ENCODE assay signal across 20 mouse cellular contexts in genomic region chr2:57231432-57231831, GRCm38 (mm10). TPM values are rescaled to one million over a fixed set of nuclear protein-coding genes. Genes with fewer than 3 reads are reported as not detected.
A peak's percentile ranks its signal among the peaks of the same experiment; 100 is the strongest.
DNase-seq lines count a peak whose midpoint lies in the region; ATAC-seq lines count a peak whose summit lies in the region.
"Had no signal": no experiment of that assay in that cellular context is flagged by ENCODE, and none has a peak within 500 bp of the region (broad histone marks: within the 10 kb centered on the region; RNA-seq: fewer than 3 reads in every experiment).

No protein-coding gene starts in this region.

- no peak overlapping the region for H3K4me3 ChIP-seq in heart, embryonic 11.5 days (ENCODE audit: low read depth, low read length)
- no peak overlapping the region for H3K4me3 ChIP-seq in intestine, embryonic 15.5 days (replicated peaks)
- no peak overlapping the region for H3K4me3 ChIP-seq in stomach, embryonic 15.5 days (replicated peaks)
- H3K4me3 ChIP-seq: forebrain, embryonic 12.5 days; heart, embryonic 13.5 days; hindbrain, embryonic 13.5 days had no signal

- H3K27ac ChIP-seq in heart, embryonic 11.5 days (ENCODE audit: low read depth, low read length) = no peak overlapping the region
- H3K27ac ChIP-seq in intestine, embryonic 15.5 days = no peak overlapping the region
- no peak overlapping the region for H3K27ac ChIP-seq in stomach, embryonic 15.5 days
- H3K27ac ChIP-seq: forebrain, embryonic 12.5 days; heart, embryonic 13.5 days; hindbrain, embryonic 13.5 days; hindbrain, postnatal 0 days had no signal

- WGBS in heart, embryonic 11.5 days (ENCODE audit: insufficient replicate concordance) = 83% methylated on average over 5 of the region's 5 CpGs
- 63% methylated on average over 5 of the region's 5 CpGs for WGBS in intestine, embryonic 15.5 days
- WGBS in stomach, embryonic 15.5 days = 70% methylated on average over 5 of the region's 5 CpGs

- H3K9ac ChIP-seq in heart, embryonic 11.5 days (ENCODE audit: low read depth, low read length) = no peak overlapping the region
- no peak overlapping the region for H3K9ac ChIP-seq in intestine, embryonic 15.5 days
- no peak overlapping the region for H3K9ac ChIP-seq in stomach, embryonic 15.5 days
- H3K9ac ChIP-seq: forebrain, embryonic 12.5 days; heart, embryonic 13.5 days; hindbrain, embryonic 13.5 days had no signal

- DNase-seq in heart, adult 11 months = peak; percentile 42
- peak; percentile 86 for DNase-seq in ES-CJ7 (ENCODE audit: low read depth, low spot score)
- no peak for DNase-seq in right cerebral cortex, postnatal 14 days
- DNase-seq in adrenal gland, adult 2 months = no peak
- DNase-seq in testis, postnatal 10 days (ENCODE audit: low spot score) = no peak
- DNase-seq: adrenal gland, postnatal 25 days; cerebellum, adult 2 months; cerebellum, postnatal 10 days; gastrocnemius, postnatal 10 days; heart, postnatal 4 days had no signal

- no peaks in the 10 kb centered on the region for H3K4me1 ChIP-seq in heart, embryonic 11.5 days (ENCODE audit: control insufficient read depth, insufficient read depth, low read length)
- no peaks in the 10 kb centered on the region for H3K4me1 ChIP-seq in intestine, embryonic 15.5 days (replicated peaks)
- no peaks in the 10 kb centered on the region for H3K4me1 ChIP-seq in stomach, embryonic 15.5 days
- H3K4me1 ChIP-seq: forebrain, embryonic 12.5 days; heart, embryonic 13.5 days; hindbrain, embryonic 13.5 days had no signal

- no peaks in the 10 kb centered on the region for H3K36me3 ChIP-seq in heart, embryonic 11.5 days (ENCODE audit: control insufficient read depth, insufficient read depth, low read length)
- H3K36me3 ChIP-seq in intestine, embryonic 15.5 days = no peaks in the 10 kb centered on the region
- no peaks in the 10 kb centered on the region for H3K36me3 ChIP-seq in stomach, embryonic 15.5 days
- H3K36me3 ChIP-seq: forebrain, embryonic 12.5 days; G1E; heart, embryonic 13.5 days; hindbrain, embryonic 13.5 days had no signal

- no peaks in the 10 kb centered on the region for H3K27me3 ChIP-seq in heart, embryonic 11.5 days (ENCODE audit: control insufficient read depth, insufficient read depth, low read length)
- no peaks in the 10 kb centered on the region for H3K27me3 ChIP-seq in intestine, embryonic 15.5 days (replicated peaks)
- no peaks in the 10 kb centered on the region for H3K27me3 ChIP-seq in stomach, embryonic 15.5 days (replicated peaks)
- H3K27me3 ChIP-seq: heart, embryonic 13.5 days had no signal

- no peak for ATAC-seq in heart, embryonic 11.5 days (replicated peaks; ENCODE audit: insufficient number of reproducible peaks, low FRiP score, low TSS enrichment)
- ATAC-seq in intestine, embryonic 15.5 days = peak; percentile 82
- peak; percentile 39; the same call in 1 of the 2 replicates for ATAC-seq in stomach, embryonic 15.5 days (ENCODE audit: insufficient read depth, low FRiP score, low read depth)
- ATAC-seq: activated CD4-positive, CD25-positive, alpha-beta regulatory T cell, adult 4 months; forebrain, embryonic 16.5 days; hindbrain, postnatal 0 days had no signal

- no peak overlapping the region for H3K4me2 ChIP-seq in heart, embryonic 11.5 days
- no peak overlapping the region for H3K4me2 ChIP-seq in intestine, embryonic 15.5 days (replicated peaks)
- H3K4me2 ChIP-seq in stomach, embryonic 15.5 days = no peak overlapping the region
- H3K4me2 ChIP-seq: forebrain, embryonic 12.5 days; heart, embryonic 13.5 days; hindbrain, embryonic 13.5 days had no signal

- no peaks in the 10 kb centered on the region for H3K9me3 ChIP-seq in heart, embryonic 11.5 days (replicated peaks; ENCODE audit: control insufficient read depth, low read length)
- no peaks in the 10 kb centered on the region for H3K9me3 ChIP-seq in intestine, embryonic 15.5 days
- no peaks in the 10 kb centered on the region for H3K9me3 ChIP-seq in stomach, embryonic 15.5 days
- H3K9me3 ChIP-seq: forebrain, embryonic 12.5 days; G1E; heart, embryonic 13.5 days; hindbrain, embryonic 13.5 days had no signal

RNA-seq across cellular contexts. Expression of gene Gpd2, which starts 6.0 kb away (rescaled TPM):
- polyA plus RNA-seq in heart, embryonic 11.5 days (2014; fragmentation: Nextera tagmentation; extraction: Ambion mirVana) = 16.9 and 17.3 TPM in 2 replicates
- 21.0 and 22.2 TPM in 2 replicates for polyA plus RNA-seq in intestine, embryonic 15.5 days (2015; fragmentation: Nextera tagmentation; extraction: Ambion mirVana)
- polyA plus RNA-seq in stomach, embryonic 15.5 days (2015; fragmentation: Nextera tagmentation; extraction: Ambion mirVana) = 27.5 and 32.7 TPM in 2 replicates
- 100 to 1,000 TPM; 102 to 130 TPM for total RNA-seq in adrenal gland, adult 2 months (2021)
- polyA plus RNA-seq in adrenal gland, adult 2 months (2012; rRNA removed) = 10.2 and 11.7 TPM in 2 replicates

Comparison
In these comparisons a context has a peak if more than half of its experiments do, and no peak if none do; other contexts are left out.
1. DNase-seq: peak in heart, adult 11 months (single experiment) and ES-CJ7 (single experiment); none in right cerebral cortex, postnatal 14 days (single experiment), adrenal gland, adult 2 months (single experiment) and testis, postnatal 10 days (single experiment).